Mouse (Mus musculus) small intestine, adult 2 months (tissue): ENCODE data around the gene Wap.

Experiments
- CTCF ChIP-seq: fragments of 200-500 bp; IDR thresholded peaks from 2 replicates; pipeline ENCODE4 v1.5.1; 2012; ENCODE audit warnings: low read depth, mild to moderate bottlenecking, control low read depth, inconsistent platforms, low read length, moderate library complexity, mixed read lengths; ENCODE audit not compliant: insufficient replicate concordance, insufficient read length; ENCODE audit errors: extremely low read depth
- POLR2A ChIP-seq: fragments of 200-500 bp; IDR thresholded peaks from 2 replicates; pipeline ENCODE4 v1.6.1; 2012; ENCODE audit warnings: low read depth, mild to moderate bottlenecking, control low read depth, inconsistent platforms, low read length, moderate library complexity

DNA sequence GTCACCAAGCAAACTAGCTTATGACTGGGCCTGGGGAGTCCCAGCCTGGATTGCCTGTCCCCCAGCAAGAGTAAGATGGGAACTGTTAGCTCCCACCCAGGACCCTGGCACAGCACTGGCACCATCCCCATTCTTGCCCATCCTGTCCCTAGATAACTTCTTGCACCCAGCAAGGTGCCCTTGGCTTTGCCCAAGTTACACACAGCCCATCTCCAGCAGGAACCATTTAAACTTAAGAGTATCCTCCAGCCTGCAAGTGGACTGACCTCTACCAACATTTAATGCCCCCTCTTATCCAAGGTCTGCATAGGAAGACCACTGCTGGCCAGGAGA is 33.9 kb downstream of the Wap start:
- TF ChIP-seq CTCF (no peak), POLR2A (no peak)
